Mouse (Mus musculus): ENCODE measurements around the gene Cyp2c50. TPM values are rescaled to one million over a fixed set of nuclear protein-coding genes. Genes with fewer than 3 reads are reported as not detected.

Gene Cyp2c50
- polyA plus RNA-seq (2015; fragmentation: Nextera tagmentation; extraction: Ambion mirVana), result not detected in 2 replicates

DNA sequence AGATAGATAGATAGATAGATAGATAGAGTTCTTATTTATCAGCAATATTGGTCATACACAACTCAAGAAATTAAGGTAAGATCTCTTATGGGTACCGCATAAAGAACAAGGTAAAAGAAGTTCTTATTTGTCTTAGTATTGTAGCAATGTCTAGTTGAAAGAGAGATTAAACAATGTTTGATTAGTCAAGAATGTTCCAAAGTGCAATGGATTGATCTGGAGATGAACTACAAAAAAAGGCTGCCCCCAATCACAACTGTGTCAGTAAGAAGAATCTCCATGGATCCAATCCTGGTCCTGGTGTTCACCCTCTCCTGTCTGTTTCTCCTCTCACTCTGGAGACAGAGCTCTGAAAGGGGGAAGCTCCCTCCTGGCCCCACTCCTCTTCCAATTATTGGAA lies at the start of gene Cyp2c50:
Gene Cyp2c50, plus strand, starts transcription at position 268 of the 400 bp plus-strand sequence.

DNA sequence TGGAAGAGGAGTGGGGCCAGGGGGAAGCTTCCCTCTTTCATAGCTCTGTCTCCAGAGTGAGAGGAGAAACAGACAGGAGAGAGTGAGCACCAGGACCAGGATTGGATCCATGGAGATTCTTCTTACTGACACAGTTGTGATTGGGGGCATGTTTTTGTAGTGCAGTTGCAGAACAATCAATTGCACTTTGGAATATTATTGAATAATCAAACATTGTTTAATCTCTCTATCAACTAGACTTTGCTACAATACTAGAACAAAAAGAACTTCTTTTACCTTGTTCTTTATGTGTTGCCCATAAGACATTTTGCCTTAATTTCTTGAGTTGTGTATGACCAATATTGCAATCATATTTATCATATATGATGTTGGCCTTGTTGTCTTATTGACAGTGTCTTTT lies 15.8 kb upstream of the Cyp2c50 start, which contains the start of gene Cyp2c54:
Gene Cyp2c54, minus strand, starts transcription at position 127 of the 400 bp plus-strand sequence.

Other genes with a start within 250 kb of the Cyp2c50 start
- 0.12 and 0.24 TPM in 2 replicates for gene Cyp2c69, start 202.9 kb upstream of the Cyp2c50 start, polyA plus RNA-seq (2015; fragmentation: Nextera tagmentation; extraction: Ambion mirVana)
- gene Cyp2c37, start 97.3 kb upstream of the Cyp2c50 start, polyA plus RNA-seq (2015; fragmentation: Nextera tagmentation; extraction: Ambion mirVana), result 0.11 TPM in 1 of 2 replicates, not detected in the other
- not detected in 2 replicates for gene Cyp2c54, start 15.9 kb upstream of the Cyp2c50 start, polyA plus RNA-seq (2015; fragmentation: Nextera tagmentation; extraction: Ambion mirVana)
- gene Cyp2c70, start 97.6 kb downstream of the Cyp2c50 start, polyA plus RNA-seq (2015; fragmentation: Nextera tagmentation; extraction: Ambion mirVana), result not detected in 2 replicates
- gene Pdlim1, start 182.2 kb downstream of the Cyp2c50 start, polyA plus RNA-seq (2015; fragmentation: Nextera tagmentation; extraction: Ambion mirVana), result 180 and 202 TPM in 2 replicates

All from urinary bladder, postnatal 0 days (tissue).